Mouse (Mus musculus) thymus, adult 2 months (tissue): ENCODE measurements at regions not wholly inside any gene's neighbourhood (a gene's known extent, or its start where the extent isn't known, plus 50 kb on each side); places are given as distances from the start of the nearest gene placed in this dataset.

ENCODE experiments used
- DNase-seq: peaks from one replicate; pipeline ENCODE4 v3.0.0; 2021
- H3K27ac ChIP-seq: fragments of 200-500 bp; 2 replicates; pipeline ENCODE4 v1.5.1; 2012; ENCODE audit warnings: low read length, control low read depth; ENCODE audit not compliant: control insufficient read depth, insufficient read depth
- H3K27me3 ChIP-seq: fragments of 200-500 bp; 2 replicates; pipeline ENCODE4 v1.6.1; 2012; ENCODE audit warnings: mild to moderate bottlenecking, low read length, moderate library complexity, mixed read lengths; ENCODE audit not compliant: control insufficient read depth, insufficient read depth
- H3K36me3 ChIP-seq: fragments of 200-500 bp; 2 replicates; pipeline ENCODE4 v1.6.1; 2012; ENCODE audit warnings: mild to moderate bottlenecking, low read length, moderate library complexity; ENCODE audit not compliant: control insufficient read depth, insufficient read depth
- H3K4me1 ChIP-seq: fragments of 200-500 bp; replicated peaks from 2 replicates; pipeline ENCODE4 v1.6.1; 2012; ENCODE audit warnings: low read length; ENCODE audit not compliant: control insufficient read depth, insufficient read depth
- H3K4me3 ChIP-seq: fragments of 200-500 bp; 2 replicates; pipeline ENCODE4 v1.5.1; 2012; ENCODE audit warnings: mild to moderate bottlenecking, low read length, control low read depth, moderate library complexity; ENCODE audit not compliant: control insufficient read depth, insufficient read depth
- CTCF ChIP-seq: fragments of 200-500 bp; IDR thresholded peaks from 2 replicates; pipeline ENCODE4 v1.5.1; 2012; ENCODE audit warnings: mild to moderate bottlenecking, control low read depth, low read length, moderate library complexity, borderline replicate concordance; ENCODE audit not compliant: control insufficient read depth, poor library complexity, insufficient read depth; ENCODE audit errors: extremely low read depth
- POLR2A ChIP-seq: fragments of 200-500 bp; IDR thresholded peaks from 2 replicates; pipeline ENCODE4 v1.6.1; 2012; ENCODE audit warnings: mild to moderate bottlenecking, low read length, control low read depth, moderate library complexity; ENCODE audit not compliant: control insufficient read depth, poor library complexity, insufficient read depth; ENCODE audit errors: extremely low read depth
- WGBS: fragments of 180-500 bp; shearing (Covaris S2); methylation state at CpG from one replicate; pipeline ENCODE4 v1.1.7; 2018; 5-methylcytosine and 5-hydroxymethylcytosine counted together

- over 99% methylated on average over 5 of the region's 5 CpGs for WGBS
- H3K4me3 ChIP-seq, result no peak overlapping the region
- H3K4me1 ChIP-seq, result 0 out of 2 replicates have a peak, but pooled peaks cover 9% of the 10 kb centered on the region
- DNase-seq, result no peak
- TF ChIP-seq CTCF (no peak), POLR2A (no peak)
- H3K36me3 ChIP-seq, result no peaks in the 10 kb centered on the region
- no peak overlapping the region for H3K27ac ChIP-seq
- H3K27me3 ChIP-seq, result no peaks in the 10 kb centered on the region
Measured at GRCm38 (mm10) chr16:30118876-30119275, 54.7 kb downstream of the Hes1 start.

GRCm38 (mm10) chr16:30120330-30121265 lies 56.4 kb downstream of the Hes1 start:
- 0 out of 2 replicates have a peak, but pooled peaks cover 5% of the 10 kb centered on the region for H3K4me1 ChIP-seq
- no peak overlapping the region for H3K4me3 ChIP-seq
- DNase-seq, result no peak
- H3K27ac ChIP-seq, result no peak overlapping the region
- WGBS, result 87% methylated on average over 30 of the region's 30 CpGs
- no peaks in the 10 kb centered on the region; the same call in 1 of the 2 replicates for H3K27me3 ChIP-seq
- no peaks in the 10 kb centered on the region for H3K36me3 ChIP-seq
- TF ChIP-seq POLR2A (no peak), CTCF (no peak)

GRCm38 (mm10) chr16:30121596-30121995 lies 57.4 kb downstream of the Hes1 start:
- no peaks in the 10 kb centered on the region for H3K36me3 ChIP-seq
- 98% methylated on average over 6 of the region's 6 CpGs for WGBS
- H3K27ac ChIP-seq, result no peak overlapping the region
- no peak for DNase-seq
- TF ChIP-seq CTCF (no peak), POLR2A (no peak)
- H3K4me1 ChIP-seq, result 0 out of 2 replicates have a peak, but pooled peaks cover 5% of the 10 kb centered on the region
- H3K27me3 ChIP-seq, result no peaks in the 10 kb centered on the region; the same call in 1 of the 2 replicates
- no peak overlapping the region for H3K4me3 ChIP-seq

DNA sequence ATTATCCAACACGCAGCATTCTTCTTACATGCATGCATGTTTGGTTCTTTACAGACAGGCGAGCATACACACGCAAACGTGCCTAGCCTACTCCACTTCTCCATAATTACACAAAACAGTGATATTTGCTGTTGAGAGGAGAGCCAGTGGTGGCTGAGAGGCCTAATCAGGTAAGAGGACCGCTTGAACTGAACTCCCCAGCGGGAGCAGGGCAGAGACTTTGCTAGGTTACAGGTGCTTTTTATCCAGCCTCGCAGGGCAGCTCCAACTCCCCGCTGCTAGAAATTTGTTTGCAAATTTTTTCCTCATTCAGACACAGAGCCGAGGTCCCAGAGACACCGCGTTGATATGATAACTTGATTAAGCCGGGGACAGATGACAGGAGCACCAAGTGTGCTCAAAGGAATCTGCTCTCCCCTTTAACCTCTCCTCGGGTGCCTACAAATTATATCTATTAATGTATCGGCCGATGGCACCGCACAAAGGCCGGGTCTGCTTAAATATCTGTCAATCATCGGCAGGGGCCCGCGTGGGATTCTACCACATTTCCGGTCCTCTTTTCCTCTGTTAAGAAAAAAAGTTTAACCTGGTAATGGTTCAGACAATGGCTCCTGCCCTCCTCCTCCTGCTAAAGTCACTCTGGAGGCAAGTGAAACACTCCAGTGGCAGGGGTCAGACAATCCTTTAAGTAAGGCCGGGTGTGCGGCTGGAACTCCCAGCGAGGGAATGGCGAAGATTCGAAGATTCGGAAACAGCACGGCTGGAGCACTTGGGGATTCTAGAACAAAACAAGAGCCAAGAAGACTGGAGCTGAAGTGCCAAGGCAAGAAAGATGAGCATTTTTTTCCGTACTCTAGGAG lies 58.3 kb downstream of the Hes1 start:
- Histone ChIP-seq H3K4me3 (no peak overlapping the region), H3K27ac (no peak overlapping the region), H3K4me1 (0 out of 2 replicates have a peak, but pooled peaks cover 5% of the 10 kb centered on the region), H3K27me3 (no peaks in the 10 kb centered on the region; the same call in 1 of the 2 replicates), H3K36me3 (no peaks in the 10 kb centered on the region)
- TF ChIP-seq POLR2A, result no peak
- no peak for TF ChIP-seq CTCF
- no peak for DNase-seq
- WGBS, result 75% methylated on average over 29 of the region's 29 CpGs

- H3K4me3 ChIP-seq, result no peak overlapping the region
- no peak for DNase-seq
- H3K4me1 ChIP-seq, result peaks cover 11% of the 10 kb centered on the region
- TF ChIP-seq CTCF (no peak), POLR2A (no peak)
- no peaks in the 10 kb centered on the region; the same call in 1 of the 2 replicates for H3K27me3 ChIP-seq
- no peak overlapping the region for H3K27ac ChIP-seq
- no peaks in the 10 kb centered on the region for H3K36me3 ChIP-seq
- 95% methylated on average over 10 of the region's 10 CpGs for WGBS
Measured at GRCm38 (mm10) chr16:30127015-30127414, 62.8 kb downstream of the Hes1 start.

DNA sequence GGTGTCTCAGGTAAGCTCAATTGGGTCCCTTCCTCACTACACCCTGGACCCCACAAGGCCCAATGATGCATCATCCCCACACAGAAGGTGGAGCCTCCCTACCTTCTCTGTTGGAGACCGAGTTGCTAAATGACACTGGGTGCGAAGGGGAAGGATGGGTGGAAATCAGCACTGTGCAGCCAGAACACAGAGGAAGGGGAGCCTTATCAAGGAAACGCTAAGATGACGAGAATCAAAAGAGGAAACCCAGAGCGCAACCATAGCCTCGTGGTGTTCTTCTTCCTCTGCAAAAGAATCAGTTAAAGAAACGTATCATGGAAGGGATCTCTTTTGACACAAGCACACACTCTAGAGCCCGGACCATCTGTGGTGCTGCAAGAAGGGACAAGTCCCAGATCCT lies 64.6 kb downstream of the Hes1 start:
- 28% methylated on average over 8 of the region's 8 CpGs for WGBS
- no peak for TF ChIP-seq POLR2A
- TF ChIP-seq CTCF, result no peak
- no peak overlapping the region for H3K4me3 ChIP-seq
- peaks cover 9% of the 10 kb centered on the region for H3K4me1 ChIP-seq
- H3K27ac ChIP-seq, result no peak overlapping the region
- no peaks in the 10 kb centered on the region; the same call in 1 of the 2 replicates for H3K27me3 ChIP-seq
- DNase-seq, result peak; percentile 13
- no peaks in the 10 kb centered on the region for H3K36me3 ChIP-seq
